Mouse (Mus musculus): ENCODE data around the gene Spata16.
"Not testable (repeated sequence)": the region's sequence is repeated elsewhere in the genome, so short reads cannot be mapped to it uniquely, and the experiment has no call there.

Gene Spata16

GRCm38 (mm10) chr3:26637402-26637801 lies at the start of gene Spata16:
Spata16 (plus strand) TSS chr3:26637620.
- DNase-seq: no peak

DNA sequence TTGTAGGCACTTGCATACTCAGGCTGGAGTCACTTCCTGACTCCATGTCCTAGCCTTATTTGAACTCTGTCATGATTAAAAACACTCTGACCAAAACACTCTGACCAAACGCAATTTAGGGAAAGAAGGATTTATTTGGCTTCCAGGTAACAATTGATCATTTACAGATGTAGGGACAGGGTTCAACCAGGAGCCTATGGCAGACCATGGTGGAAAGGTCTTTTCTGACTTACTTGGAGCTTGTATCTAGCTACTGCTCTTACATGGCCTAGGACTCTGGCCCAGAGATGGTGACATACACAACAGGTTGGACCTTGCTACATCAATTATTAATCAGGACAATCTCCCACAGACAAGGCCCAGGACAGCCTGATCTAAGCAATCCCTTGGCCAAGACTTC lies 32.6 kb upstream of the Spata16 start:
- DNase-seq: no peak

DNA sequence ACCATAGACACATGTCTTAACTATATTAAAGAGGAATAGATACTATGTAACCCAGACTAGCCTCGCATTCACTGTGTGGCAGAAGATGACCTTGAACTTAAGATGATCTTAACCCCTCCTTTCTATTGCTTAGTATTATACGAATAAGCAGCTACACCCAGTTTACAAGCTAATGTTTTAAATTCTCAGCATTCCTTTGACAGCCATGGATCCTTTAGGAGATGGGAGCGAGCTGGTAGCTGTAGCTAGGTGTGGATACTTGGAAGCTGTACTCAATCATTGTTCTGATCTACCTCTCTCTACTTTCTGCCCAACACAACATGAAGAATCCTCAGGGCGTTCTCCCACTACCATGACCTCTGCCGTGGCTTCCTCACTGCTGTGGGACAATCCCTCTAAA lies 28.9 kb upstream of the Spata16 start:
- DNase-seq: no peak

DNA sequence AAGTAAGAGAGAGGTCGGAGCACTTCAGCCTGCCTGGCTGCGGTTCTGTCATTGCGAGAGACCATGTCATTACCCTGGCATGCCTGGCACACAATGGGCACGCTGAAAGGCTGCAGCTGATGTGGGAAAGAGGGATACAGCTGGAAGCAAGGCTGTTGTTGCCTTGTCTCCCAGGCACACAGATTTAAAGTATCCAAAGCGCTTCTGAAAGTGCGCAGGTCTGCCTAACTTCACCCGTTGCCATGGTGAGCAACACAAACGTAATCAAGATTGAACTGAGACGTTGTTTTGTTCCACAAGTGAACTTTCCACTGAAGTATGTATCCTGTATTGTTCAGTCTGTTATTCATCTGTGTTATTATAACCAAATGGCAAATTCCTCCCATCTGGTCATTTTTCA lies 1.8 kb downstream of the Spata16 start:
- no peak for DNase-seq

DNA sequence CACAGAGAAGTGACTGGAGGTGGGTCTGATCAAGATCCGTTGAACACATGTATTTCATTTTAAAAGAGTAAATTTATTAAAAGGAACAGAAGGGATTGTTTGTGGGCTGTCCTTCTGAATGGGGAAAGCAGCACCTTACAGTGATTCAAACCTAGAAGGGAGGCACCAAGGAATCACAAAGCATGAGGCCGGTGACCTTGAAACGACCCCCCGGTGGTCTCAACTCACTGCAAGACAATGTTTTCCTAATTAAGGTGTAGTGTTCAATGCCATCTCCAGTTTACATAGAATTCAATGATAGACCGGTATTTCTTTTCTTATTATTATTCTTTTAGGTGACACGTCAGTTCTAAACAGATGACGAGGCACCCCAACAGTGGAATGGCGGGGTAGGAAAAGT lies 2.4 kb downstream of the Spata16 start:
- no peak for DNase-seq

- DNase-seq: no peak
Observed at GRCm38 (mm10) chr3:26640321-26641075, 3.1 kb downstream of the Spata16 start.

DNA sequence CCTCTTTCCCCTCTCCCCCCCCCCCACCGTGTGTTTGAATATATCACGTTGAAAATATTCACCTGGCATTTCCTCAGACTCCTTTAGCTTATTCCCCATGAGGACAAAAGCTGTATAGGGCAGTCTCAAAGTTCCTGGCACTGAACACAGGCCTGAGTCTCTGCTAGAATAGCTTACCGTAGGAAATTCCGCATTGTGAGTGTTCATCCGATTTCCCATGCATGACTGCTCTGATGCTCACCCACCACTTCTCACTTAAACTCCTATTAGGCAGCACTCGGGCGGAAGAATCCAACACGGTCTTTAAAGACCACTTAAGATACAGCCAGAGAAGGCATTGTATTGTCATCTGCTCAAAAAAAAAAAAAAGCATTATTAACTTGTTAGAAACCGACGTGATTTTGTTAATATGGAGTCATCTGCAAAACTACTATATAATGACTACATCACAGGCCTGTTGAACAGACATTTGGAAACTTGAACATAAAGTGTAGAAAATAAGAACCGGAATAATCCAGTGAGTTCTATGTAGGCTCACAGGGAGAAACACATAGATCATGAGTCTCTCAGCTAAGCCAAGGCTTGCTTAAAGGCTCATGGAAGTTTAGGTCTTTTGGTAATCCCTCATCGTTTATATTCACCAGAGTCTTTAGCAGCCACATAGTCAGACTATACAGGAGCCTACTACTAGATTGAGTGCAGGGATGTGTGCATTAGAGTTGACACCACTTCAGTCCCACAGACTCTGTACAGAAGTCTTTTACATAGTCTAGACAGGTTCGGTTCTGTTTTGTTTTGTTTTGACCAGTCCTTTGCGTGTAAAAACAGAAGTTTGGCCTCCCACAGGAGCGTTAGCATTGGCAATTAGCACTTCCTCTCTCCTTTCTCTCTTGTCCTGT lies 4.2 kb downstream of the Spata16 start:
- DNase-seq: no peak

DNA sequence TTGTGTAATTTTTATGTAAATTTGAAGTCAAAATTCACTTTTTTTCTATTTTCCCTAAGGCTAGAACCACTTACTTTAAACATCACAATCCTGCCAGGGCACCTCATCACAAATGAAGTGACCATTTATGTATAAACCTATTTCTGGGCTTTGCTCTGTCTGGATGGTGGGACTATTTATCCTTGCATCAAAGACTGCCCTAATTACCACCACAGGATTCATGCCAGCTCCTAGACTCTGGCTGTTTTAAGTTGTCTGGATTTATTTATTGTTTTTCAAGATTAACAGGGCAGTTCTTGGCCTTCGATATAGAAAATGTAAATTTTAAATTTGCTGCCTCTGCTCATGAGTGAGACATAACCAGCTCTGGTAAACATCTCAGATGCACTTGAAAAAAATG lies 6.7 kb downstream of the Spata16 start:
- no peak for DNase-seq

- no peak for DNase-seq
Observed at GRCm38 (mm10) chr3:26646834-26647233, 9.4 kb downstream of the Spata16 start.

DNA sequence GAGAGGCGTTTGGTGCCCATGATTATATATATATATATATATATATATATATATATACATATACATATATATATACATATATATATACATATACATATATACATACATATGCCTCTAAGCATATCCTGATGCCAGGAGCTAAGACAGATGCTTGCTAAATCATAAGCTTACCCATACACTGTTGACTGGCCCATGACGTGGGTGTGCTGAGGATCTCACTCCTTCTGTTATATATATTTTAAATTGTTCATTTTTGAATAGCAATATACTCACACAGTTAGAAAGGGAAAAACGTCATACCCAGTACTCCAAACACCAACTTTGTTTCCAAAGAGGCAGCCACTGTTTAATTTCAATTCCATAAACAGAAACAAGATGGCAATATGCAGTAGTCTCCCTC lies 48.4 kb downstream of the Spata16 start:
- no peak for DNase-seq

DNA sequence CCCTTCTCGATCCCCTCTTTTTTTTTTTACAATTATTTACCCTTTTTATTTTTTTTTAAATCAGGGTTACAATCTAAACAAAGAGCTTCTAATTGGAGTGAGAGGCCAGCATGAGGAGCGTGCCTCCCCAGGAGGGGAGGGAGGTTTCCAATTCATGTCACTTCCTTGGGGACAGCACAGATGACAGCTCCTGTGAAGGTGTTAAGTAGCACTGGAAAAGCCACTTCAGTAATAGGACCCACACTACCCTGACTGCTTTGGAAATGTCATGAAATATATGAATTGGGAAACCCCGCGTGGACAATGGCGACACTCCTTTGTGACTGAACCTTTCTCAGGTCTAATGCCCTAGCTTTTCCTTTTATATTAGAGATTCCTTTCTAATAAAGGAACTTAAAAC lies 72.1 kb downstream of the Spata16 start:
- not testable (repeated sequence) for DNase-seq

DNA sequence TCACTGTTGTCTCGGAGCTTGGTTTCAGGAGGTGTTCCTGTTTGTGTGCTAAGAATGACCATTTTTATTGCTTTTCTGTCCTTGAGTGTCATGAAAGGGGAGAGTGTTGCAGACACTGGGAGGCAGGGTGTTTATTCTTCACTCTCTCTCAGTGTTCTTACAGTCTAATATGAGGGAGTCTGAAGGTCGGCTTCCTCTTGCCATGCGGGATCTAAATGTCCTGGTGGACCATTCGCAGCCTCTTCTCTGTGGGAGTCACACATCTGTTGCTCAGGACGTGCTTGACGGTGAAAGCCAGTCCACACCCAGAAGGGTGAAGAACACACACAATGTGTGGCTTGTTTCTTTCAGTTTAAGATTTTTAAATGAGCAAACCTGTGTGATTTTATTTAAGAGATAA lies 90.1 kb downstream of the Spata16 start:
- no peak for DNase-seq

- DNase-seq: no peak
Observed at GRCm38 (mm10) chr3:26750492-26750891, 113.1 kb downstream of the Spata16 start.

- no peak for DNase-seq
Observed at GRCm38 (mm10) chr3:26752441-26752840, 115.0 kb downstream of the Spata16 start.

DNA sequence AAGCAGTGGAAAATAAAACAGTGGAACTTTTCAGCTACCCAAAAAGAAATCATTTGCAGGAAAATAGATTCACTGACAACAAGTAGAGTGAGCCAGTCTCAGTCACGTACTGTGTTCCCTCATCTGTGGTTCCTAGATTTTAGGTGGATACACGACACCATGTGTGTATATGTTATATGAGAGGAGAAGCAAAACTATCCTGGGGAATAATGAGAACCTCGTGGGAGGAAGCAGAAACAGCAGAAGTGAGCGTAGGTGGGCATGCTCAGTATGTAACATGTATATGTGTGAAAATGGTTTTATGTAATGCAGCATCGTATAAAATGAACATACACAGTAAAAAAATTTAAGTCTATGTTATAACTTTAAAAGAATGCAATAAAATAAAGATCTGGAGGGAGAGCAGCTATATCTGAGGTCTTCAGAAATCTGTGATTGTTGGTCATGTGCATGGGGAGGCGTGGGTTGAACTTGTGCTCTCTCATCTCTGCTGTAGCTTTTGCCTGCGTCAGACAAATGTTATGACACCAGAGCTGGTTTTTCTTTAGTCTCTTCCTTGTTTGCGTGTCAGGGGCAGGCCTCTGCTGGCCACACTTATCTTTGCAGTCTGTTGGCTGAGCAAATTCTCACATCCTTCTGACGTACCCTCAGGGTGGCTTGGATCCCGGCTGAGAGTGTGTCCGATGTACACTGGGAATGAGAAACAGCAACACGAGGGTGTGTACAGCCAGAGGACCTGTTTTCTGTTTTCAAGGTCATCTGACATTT lies 156.1 kb downstream of the Spata16 start:
- no peak for DNase-seq

DNA sequence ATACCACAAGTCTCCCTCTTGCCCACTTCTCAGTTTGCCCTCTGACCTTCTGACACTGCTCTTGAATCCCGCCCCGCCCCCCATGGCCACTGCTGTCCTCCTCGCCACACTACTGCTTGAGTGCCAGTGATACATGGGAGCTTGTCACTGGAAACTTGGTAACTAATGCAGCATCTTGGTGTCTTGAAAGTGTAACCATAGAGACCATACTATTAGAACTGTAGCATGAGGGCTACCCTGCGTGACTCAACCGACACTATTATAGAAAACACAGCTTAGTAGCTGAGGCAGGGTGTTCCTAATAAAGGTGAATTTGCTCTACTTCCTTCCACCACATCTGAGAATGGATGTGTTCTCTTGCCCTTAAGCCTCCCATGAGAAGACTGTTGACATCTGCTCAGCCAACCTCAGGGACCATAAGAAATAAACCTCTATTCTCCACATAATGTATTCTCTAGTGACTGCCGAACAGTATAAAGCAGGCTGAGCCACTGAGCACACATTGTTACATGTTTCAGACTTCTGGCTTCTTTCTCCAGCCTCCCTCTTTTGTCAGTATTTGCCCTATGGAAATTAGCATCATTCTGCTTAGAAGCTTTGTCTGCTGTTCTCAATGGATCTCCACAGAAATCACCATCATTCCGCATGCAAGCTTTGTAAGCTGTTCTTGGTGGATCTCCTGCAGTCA lies 158.6 kb downstream of the Spata16 start:
- no peak for DNase-seq

GRCm38 (mm10) chr3:26796954-26797353 lies 159.5 kb downstream of the Spata16 start:
- DNase-seq: no peak

DNA sequence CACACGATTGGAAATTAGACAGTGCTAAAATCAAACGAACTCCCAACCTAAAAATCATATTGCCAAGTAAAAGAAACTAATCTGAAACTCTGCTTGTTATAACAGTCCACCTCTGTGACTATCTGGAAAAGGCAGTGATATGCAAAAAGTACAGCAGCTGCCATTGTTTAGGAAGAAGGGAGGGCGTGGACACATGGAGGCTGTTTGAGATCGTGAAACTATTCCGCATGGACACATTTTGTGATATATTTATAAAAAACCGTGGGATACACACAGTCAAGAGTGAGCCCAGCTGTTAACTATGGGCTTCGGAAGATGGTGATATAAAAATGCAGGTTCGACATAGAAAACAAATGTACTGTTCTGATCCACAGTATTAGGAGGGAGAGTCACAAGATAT lies 176.9 kb downstream of the Spata16 start:
- DNase-seq: no peak

GRCm38 (mm10) chr3:26815764-26816163 lies 178.3 kb downstream of the Spata16 start:
- no peak for DNase-seq

- DNase-seq: no peak
Observed at GRCm38 (mm10) chr3:26819398-26819797, 182.0 kb downstream of the Spata16 start.

- no peak for DNase-seq
Observed at GRCm38 (mm10) chr3:26826958-26827839, 189.8 kb downstream of the Spata16 start.

DNA sequence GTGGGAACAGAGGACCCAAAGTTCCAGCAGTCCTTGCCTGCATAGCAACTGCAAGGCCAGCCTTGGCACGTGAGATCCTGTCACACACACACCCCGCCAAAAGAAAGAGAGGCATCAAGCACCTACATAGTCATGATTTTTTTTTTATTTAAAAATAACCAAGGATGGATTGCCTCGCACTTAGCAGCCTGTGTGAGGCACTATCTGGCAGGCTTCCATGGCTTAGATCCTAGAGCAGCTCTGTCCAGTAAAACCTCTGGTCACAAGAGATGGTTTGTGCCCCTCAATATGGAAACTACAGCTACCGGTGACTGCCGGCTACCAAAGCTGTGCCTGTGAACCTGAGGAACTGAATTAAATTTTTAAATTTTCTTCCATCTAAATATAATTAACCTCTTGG lies 195.5 kb downstream of the Spata16 start:
- DNase-seq: no peak
